Mouse (Mus musculus): ENCODE results near the gene Dcxr.

DNA sequence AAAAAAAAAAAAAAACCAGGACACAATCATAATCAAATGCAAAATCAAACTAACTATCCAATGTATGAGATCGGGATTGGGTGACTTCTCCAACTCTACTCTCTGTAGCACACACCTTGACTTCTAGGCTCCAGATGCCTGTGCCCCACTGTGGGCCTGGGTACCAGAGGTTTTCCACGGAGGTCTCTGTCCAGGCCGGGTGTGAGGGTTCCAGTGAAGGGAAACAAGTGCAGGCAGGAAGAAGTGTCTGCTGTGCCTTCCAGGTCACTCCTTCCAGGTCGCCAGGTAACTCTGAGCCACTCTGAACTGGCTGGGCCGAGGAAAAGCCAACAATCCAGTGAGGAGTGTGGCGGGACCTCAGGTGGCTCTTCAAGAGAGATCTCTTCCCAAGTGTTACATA lies 9.3 kb upstream of the Dcxr start:
- TF ChIP-seq POLR2A (IDR thresholded peaks at IDR 0.05; ENCODE audit: low read depth, low read length) (no peak), CTCF (IDR thresholded peaks at IDR 0.05; ENCODE audit: extremely low read depth, insufficient read length, insufficient replicate concordance, low read depth, low read length) (no peak)
